Mouse (Mus musculus) gastrocnemius, postnatal 4 days (tissue): ENCODE data around the gene Tmem274. TPM values are rescaled to one million over a fixed set of nuclear protein-coding genes. Genes with fewer than 3 reads are reported as not detected.

Source experiments
- DNase-seq, 2 experiments: peaks; one replicate each; pipeline ENCODE4 v3.0.0; 2021 to 2022; ENCODE audit warnings: low spot score in 2 of 2, mixed read lengths in 2 of 2
- total RNA-seq, 2 experiments: library from RNA; stranded (reverse); gene quantifications; 2 replicates each; pipeline ENCODE4 v1.2.3; 2021

The Tmem274 gene
- total RNA-seq, 2 experiments from 2014 or later = not detected

- DNase-seq = no peak
These were observed 44.1 kb downstream of the Tmem274 start for GRCm38 (mm10) chr4:149521258-149521657.

- no peak for DNase-seq
These were observed 46.8 kb downstream of the Tmem274 start for GRCm38 (mm10) chr4:149523961-149524360.

- no peak for DNase-seq
These were observed 48.0 kb downstream of the Tmem274 start for GRCm38 (mm10) chr4:149525170-149525569.

GRCm38 (mm10) chr4:149525811-149526210, 48.6 kb downstream of the Tmem274 start:
- DNase-seq = no peak

- DNase-seq = no peak
These were observed 49.2 kb downstream of the Tmem274 start for GRCm38 (mm10) chr4:149526330-149526729.

- no peak for DNase-seq
These were observed 50.6 kb downstream of the Tmem274 start for GRCm38 (mm10) chr4:149527621-149528354.

GRCm38 (mm10) chr4:149529691-149530090, 52.5 kb downstream of the Tmem274 start:
- DNase-seq = no peak

Other genes starting within 250 kb of the Tmem274 start
- 100 to 1,000 TPM; 266 to 283 TPM for gene Kif1b, start 169.7 kb upstream of the Tmem274 start, total RNA-seq
- gene Ube4b, start 50.6 kb upstream of the Tmem274 start, total RNA-seq = 10 to 100 TPM; 77.9 to 86.7 TPM
- 10 to 100 TPM; 11.0 to 13.5 TPM for gene Rbp7, start 22.4 kb upstream of the Tmem274 start, total RNA-seq
- 10 to 100 TPM; 12.9 to 13.0 TPM for gene Nmnat1, start 7.8 kb downstream of the Tmem274 start, total RNA-seq
- gene Lzic, start 7.9 kb downstream of the Tmem274 start, total RNA-seq = 10 to 100 TPM; 25.0 to 27.6 TPM
- 100 to 1,000 TPM in 1 of 2 experiments, 10 to 100 TPM in 1; 93.5 to 100 TPM for gene Ctnnbip1, start 40.9 kb downstream of the Tmem274 start, total RNA-seq
- gene Clstn1, start 109.1 kb downstream of the Tmem274 start, total RNA-seq = 10 to 100 TPM; 78.9 to 80.6 TPM
- 10 to 100 TPM in 1 of 2 experiments, 1 to 10 TPM in 1; 8.7 to 11.7 TPM for gene Pik3cd, start 225.2 kb downstream of the Tmem274 start, total RNA-seq